Mouse (Mus musculus) layer of hippocampus, adult 18-20 months (tissue): ENCODE measurements around the gene Arel1. TPM values are rescaled to one million over a fixed set of nuclear protein-coding genes. Genes with fewer than 3 reads are reported as not detected.

ENCODE experiments used
- total RNA-seq, 2 experiments: library from RNA; stranded (reverse); gene quantifications; 2 replicates each; pipeline ENCODE4 v1.2.3; 2021

Arel1 gene
- total RNA-seq, 2 experiments from 2014 or later = 97.7 to 113 TPM

Other genes starting within 250 kb of the Arel1 start
- gene Npc2, start 197.7 kb downstream of the Arel1 start, total RNA-seq = 10 to 100 TPM; 27.2 to 28.9 TPM
- 10 to 100 TPM; 59.3 to 60.2 TPM for gene Isca2, start 197.6 kb downstream of the Arel1 start, total RNA-seq
- under 1 TPM; 0.27 to 0.43 TPM for gene Ltbp2, start 94.4 kb downstream of the Arel1 start, total RNA-seq
- gene Fcf1, start within 50 bp of the Arel1 start, total RNA-seq = 10 to 100 TPM; 35.3 to 36.2 TPM
- gene Ylpm1, start 25.4 kb upstream of the Arel1 start, total RNA-seq = 100 to 1,000 TPM; 113 to 115 TPM
- 1 to 10 TPM; 1.8 to 2.2 TPM for gene Prox2, start 139.9 kb upstream of the Arel1 start, total RNA-seq
- gene Dlst, start 139.9 kb upstream of the Arel1 start, total RNA-seq = 100 to 1,000 TPM; 141 to 147 TPM
- gene Rps6kl1, start 180.4 kb upstream of the Arel1 start, total RNA-seq = 10 to 100 TPM; 36.9 to 38.9 TPM
- gene Pgf, start 206.9 kb upstream of the Arel1 start, total RNA-seq = 1 to 10 TPM; 4.5 to 5.5 TPM
- 10 to 100 TPM; 56.0 to 72.8 TPM for gene Eif2b2, start 248.6 kb upstream of the Arel1 start, total RNA-seq